Mouse (Mus musculus): Measurements from ENCODE around the gene Dot1l.
A peak's percentile ranks its signal among the peaks of the same experiment; 100 is the strongest.

The Dot1l gene

GRCm38 (mm10) chr10:80757717-80758116, 2.7 kb downstream of the Dot1l start:
- DNase-seq (ENCODE audit: low read depth, low spot score): peak; percentile 65

GRCm38 (mm10) chr10:80758651-80759050, 3.6 kb downstream of the Dot1l start:
- no peak for DNase-seq (ENCODE audit: low read depth, low spot score)

DNA sequence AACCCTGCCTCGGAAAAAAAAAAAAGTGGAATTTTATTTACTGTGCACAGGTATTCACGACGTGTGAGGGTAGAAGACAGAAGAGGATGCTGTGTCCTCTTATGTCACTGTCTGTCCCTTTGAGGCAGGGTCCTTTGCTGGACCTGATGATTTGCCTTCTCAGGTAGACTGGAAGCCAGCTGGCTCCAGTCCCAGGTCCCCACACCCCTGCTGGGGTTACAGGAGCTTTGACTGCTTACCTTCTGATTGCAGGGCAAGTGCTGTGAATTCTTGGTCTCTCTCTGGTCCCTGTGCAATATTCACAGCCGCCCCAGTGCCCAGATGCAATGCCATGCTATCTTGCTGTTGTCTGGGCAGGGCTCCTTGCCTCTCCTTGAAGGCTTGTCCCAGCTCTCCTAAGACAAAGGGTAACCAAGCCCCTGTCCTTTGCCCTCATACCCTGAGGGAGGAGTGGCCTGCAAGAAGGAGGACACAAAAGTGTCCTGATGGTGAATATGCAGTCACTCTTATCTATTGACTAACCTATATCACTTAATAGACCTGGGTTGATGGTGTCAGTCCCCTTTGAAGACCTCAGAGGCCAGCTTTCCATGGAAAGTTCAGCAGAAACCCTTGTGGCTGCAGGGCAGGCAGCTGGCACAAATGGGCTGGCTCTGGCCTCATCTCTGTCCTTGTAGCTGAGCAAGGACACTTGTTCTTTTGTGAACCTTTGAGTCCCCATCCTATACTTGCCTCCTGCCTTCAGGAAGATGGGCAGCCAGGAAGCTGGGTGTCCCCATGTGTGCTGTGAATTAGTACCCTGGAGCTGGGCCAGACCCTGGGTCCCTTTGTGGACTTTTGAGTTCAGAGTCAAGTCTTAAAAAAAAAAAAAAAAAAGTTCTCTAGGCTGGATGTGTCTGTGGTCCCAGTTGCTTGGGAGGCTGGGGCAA, 5.9 kb downstream of the Dot1l start:
- DNase-seq (ENCODE audit: low read depth, low spot score): no peak

DNA sequence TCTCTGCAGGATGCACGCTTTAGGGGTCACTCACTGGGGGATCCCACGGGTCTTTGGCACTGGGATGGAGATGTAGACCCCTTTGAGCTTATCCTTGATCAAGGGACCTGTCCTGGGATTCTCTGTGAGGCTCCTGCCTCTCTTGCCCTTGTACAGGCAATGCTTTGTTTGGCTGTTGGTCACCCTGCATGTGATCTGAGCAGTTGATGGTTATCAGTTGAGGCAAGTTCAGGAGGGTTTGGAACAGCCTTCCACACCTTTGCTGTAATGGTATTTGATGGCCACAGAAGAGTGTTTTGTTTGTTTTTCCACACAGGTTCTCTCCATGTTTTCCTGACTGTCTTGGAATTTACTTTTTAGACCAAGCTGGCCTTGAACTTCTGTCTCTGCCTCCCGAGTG, 6.8 kb downstream of the Dot1l start:
- no peak for DNase-seq (ENCODE audit: low read depth, low spot score)

GRCm38 (mm10) chr10:80763502-80763901, 8.5 kb downstream of the Dot1l start:
- no peak for DNase-seq (ENCODE audit: low read depth, low spot score)

- DNase-seq (ENCODE audit: low read depth, low spot score): no peak
These were observed 10.7 kb downstream of the Dot1l start for GRCm38 (mm10) chr10:80765746-80766145.

DNA sequence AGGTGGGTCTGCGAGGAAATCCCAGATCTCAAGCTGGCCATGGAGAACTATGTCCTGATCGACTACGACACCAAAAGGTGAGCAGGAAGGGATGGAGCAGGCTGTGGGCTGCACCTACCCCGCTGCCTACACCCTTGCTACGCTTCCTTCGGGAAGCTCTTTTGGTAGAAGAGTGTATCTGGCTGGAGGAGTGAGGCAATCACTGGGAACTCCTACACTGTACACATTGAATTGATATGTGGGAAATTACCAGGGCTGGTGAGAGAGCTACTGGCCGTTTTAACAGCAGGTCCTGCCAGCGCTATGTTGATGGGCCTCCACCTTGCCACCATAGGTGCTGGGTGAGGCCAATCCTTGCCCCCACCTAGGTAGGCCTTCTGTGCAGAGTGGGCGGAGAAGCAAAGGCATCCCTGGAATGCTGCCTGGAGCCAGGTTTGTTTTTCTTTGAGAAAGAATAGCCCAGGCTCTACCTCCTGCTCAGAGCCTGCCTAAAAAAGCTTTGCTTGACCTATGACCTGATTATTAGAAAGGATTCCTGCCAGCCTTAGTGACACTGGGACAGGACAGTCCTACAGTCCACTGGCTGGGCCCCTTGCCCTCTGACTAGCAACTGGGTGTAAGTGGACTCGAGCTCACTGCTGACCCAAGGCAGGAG, 11.3 kb downstream of the Dot1l start:
- peak; percentile 23 for DNase-seq (ENCODE audit: low read depth, low spot score)

DNA sequence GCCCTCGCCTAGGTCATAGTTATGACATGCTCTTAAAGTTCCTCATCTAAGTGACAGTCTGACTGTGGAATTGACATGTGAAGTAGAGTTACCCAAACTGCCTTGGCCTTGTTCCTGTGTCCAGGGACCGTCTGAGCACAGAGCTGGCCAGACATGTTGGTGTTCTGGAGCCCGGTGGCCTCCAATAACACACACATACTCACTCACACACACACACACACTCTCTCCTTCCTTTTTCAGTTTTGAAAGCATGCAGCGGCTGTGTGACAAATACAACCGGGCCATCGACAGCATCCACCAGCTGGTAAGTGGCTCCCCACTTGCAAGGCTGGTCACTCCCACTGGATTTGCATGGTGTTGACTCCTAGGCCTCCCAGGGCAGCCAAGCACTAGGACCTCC, 13.4 kb downstream of the Dot1l start:
- no peak for DNase-seq (ENCODE audit: low read depth, low spot score)

DNA sequence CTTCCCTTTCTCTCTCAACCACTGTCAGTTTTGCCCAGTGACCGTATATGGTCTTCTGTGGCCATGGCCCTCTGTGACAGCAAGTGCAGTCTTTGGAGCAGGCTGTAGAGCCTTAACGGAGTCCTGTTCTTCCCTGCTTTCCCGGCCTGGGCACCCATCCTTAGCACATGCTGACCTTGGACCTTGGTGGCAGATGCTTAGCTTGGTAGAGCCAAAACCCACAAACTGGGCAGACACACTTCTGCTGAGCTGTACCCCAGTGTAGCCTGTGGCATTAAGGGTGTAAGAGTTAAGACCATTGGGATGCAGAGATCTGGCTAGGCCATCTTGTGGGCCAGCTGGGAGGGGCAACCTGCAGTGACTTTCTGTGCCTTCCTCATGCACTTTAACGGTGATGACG, 18.8 kb downstream of the Dot1l start:
- DNase-seq (ENCODE audit: low read depth, low spot score): no peak

DNA sequence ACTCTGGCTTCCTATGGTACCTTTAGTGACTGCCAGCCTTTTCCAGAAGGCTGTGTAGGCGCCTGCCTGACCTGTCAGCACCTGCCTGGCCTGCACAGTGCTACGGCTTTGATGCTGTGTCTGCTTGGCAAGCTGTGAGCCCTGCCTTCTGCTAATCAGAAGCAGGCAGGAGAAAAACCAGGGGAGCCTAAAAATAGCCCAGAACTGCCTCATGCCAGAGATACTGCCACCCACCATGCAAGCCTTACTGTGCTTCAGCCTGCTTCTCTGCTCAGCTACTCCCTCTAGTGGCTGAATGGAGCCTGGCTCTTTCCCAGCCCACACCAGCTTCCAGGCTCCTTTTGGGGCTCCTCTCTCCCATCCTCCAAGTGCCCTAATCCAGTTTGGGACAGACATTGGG, 19.5 kb downstream of the Dot1l start:
- DNase-seq (ENCODE audit: low read depth, low spot score): peak; percentile 70

- DNase-seq (ENCODE audit: low read depth, low spot score): no peak
These were observed 20.0 kb downstream of the Dot1l start for GRCm38 (mm10) chr10:80774981-80775380.

DNA sequence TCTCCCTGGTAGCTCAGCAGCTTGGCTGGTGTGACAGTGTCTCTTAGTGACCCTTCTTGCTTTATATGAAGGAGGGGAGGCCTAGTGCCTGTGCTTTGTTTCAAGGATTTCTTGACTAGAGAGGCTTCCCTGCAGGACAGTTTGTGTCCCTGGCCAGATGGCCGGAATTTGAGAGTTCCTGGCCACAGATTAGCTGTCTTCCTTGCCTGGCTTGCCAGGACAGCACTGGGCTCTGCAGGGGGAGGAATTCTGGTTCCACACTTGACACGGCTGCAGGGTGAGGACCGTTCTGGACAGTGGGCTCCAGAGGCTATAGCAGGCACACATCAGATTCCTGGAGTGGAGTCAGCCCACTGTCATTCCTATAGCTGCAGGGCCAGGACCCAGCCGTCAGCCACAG, 20.7 kb downstream of the Dot1l start:
- no peak for DNase-seq (ENCODE audit: low read depth, low spot score)

GRCm38 (mm10) chr10:80776358-80776869, 21.4 kb downstream of the Dot1l start:
- DNase-seq (ENCODE audit: low read depth, low spot score): no peak

DNA sequence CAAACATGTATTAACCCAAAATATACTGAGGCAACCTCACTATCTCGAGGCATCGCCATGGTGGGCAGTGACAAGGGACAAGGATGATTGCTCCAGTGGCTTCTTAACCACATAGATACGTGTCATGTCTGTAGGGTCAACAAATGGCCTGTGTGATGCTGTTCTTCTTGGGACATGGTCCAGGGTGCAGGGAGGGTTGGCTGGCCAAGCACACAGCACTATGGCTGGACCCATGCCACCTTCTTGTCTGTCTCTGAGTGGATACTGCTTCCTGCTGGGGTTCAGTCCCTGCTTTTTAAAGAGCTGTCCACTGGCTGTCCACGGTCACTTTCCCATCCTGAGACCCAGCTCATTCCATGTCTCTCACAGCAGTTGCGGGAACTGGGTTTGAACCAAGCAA, 22.1 kb downstream of the Dot1l start:
- DNase-seq (ENCODE audit: low read depth, low spot score): no peak

- DNase-seq (ENCODE audit: low read depth, low spot score): no peak
These were observed 24.6 kb downstream of the Dot1l start for GRCm38 (mm10) chr10:80779565-80779964.

GRCm38 (mm10) chr10:80784302-80784701, 29.3 kb downstream of the Dot1l start:
- no peak for DNase-seq (ENCODE audit: low read depth, low spot score)

GRCm38 (mm10) chr10:80784871-80785270, 29.9 kb downstream of the Dot1l start:
- DNase-seq (ENCODE audit: low read depth, low spot score): no peak

DNA sequence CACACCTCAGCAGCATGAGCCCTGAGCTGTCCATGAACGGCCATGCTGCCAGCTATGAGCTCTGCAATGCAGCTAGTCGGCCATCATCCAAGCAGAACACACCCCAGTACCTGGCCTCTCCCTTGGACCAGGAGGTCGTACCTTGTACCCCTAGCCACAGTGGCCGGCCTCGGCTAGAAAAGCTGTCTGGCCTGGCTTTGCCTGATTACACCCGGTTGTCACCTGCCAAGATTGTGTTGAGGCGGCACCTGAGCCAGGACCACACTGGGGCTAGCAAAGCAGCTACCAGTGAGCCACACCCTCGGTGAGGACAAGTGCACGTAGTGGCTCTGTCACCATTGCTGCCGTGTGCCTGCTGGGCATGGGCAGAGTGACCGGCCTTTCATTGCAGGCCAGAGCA, 31.0 kb downstream of the Dot1l start:
- no peak for DNase-seq (ENCODE audit: low read depth, low spot score)

- DNase-seq (ENCODE audit: low read depth, low spot score): no peak
These were observed 32.5 kb downstream of the Dot1l start for GRCm38 (mm10) chr10:80787517-80787916.

DNA sequence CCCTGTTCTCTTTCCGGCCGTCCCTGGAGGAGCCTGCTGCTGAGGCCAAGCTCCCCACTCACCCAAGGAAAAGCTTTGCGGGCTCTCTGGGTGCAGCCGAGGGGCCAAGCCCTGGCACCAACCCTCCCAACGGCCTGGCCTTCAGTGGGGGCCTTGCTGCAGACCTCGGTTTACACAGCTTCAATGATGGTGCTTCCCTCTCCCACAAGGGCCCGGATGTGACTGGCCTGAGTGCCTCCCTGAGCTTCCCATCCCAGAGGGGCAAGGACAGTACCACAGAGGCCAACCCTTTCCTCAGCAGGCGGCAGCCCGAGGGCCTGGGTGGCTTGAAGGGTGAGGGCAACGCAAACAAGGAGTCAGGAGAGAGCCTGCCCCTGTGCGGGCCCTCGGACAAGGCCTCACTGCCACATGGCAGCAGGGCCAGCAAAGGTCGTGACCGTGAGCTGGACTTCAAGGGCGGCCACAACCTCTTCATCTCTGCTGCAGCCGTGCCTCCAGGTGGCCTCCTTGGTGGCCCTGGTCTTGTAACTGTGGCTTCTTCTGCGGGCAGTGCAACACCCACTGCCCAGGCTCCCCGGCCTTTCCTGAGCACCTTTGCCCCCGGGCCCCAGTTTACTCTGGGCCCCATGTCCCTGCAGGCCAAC, 35.9 kb downstream of the Dot1l start:
- no peak for DNase-seq (ENCODE audit: low read depth, low spot score)

DNA sequence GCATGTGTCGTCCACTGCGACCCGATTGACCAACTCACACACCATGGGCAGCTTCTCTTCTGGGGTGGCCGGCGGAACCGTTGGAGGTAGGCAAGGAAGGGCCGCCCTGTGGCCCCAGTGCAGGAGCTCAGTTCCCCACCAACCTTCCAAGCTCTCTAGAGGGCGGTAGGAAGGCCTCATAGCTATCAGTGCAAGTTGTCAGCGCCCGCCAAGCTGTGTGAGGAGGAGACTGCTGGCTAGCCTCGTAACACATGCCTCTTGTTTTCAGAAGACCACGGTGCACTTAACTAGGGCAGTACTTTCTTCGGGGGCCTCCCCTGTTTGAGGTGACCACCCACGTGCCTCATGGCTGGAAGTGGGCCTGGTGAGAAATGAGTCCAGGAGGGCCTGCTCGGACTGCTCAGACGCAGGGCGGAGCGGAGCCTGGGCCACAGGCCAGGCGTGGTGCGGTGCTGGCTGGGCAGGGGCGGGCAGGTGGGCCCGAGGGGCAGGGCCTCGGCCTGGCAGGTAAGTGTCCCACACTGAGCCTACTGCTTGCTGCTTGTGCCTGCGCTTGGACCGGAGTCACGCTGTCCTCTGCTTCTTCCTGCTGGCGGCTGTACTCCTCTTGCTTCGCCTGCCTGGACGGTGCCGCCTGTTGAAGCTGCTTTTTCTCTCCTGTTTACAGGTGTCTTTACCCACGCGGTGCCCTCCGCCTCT, 36.6 kb downstream of the Dot1l start:
- DNase-seq (ENCODE audit: low read depth, low spot score): peak; percentile 43

Data from ES-CJ7 (cell line).